Mouse (Mus musculus) kidney, adult 18-20 months (tissue): ENCODE measurements at regions not wholly inside any gene's neighbourhood (a gene's known extent, or its start where the extent isn't known, plus 50 kb on each side); places are given as distances from the start of the nearest gene placed in this dataset.

ENCODE experiments used
- DNase-seq: peaks from one replicate; pipeline ENCODE4 v3.0.0; 2021

DNA sequence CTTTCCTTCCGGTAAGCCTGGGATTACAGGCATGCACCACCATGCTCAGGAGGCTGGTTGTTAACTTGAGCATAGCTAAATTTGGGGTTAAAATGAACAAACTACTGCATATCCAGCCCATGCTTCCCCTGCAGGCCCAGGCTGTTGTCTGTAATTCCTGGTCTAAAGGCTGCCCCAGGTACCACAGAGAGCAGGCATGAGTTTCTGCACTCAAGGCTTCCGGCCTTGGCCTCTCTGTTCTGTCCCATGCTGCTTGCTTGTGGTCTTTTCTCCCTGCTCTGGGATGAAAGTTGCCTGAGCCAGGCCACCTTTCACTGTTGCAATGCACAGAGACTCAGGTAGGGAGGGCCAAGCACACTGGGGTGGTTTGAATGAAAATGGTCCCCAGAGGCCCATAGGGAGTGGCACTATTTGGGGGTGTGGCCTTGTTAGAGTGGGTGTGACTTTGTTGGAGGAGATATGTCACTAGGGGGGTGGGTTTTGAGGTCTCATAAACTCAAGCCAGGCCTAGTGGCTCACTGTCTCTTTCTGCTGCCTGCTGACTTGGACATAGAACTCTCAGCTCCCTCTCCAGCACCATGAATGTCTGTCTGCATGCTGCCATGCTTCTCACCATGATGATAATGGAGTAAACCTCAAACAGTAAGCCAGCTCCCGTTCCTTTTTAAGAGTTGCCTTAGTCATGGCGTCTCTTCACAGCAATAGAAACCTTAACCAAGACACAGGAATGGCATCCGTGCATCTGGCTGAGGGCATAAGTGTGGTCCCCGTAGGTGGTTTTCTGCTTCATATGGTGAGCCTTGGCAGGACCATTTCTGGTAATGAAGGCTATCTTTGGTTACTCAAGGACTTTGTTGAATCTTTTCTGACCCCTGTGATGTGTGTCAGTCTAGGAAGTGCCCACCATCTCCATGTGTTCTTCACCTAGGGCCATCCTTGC lies 86.7 kb upstream of the Zfp366 start:
- no peak for DNase-seq

- no peak for DNase-seq
Measured at GRCm38 (mm10) chr13:99096837-99097236, 87.8 kb upstream of the Zfp366 start.

GRCm38 (mm10) chr13:99095006-99095405 lies 89.6 kb upstream of the Zfp366 start:
- no peak for DNase-seq

- DNase-seq, result no peak
Measured at GRCm38 (mm10) chr13:99094221-99094620, 90.4 kb upstream of the Zfp366 start.

DNA sequence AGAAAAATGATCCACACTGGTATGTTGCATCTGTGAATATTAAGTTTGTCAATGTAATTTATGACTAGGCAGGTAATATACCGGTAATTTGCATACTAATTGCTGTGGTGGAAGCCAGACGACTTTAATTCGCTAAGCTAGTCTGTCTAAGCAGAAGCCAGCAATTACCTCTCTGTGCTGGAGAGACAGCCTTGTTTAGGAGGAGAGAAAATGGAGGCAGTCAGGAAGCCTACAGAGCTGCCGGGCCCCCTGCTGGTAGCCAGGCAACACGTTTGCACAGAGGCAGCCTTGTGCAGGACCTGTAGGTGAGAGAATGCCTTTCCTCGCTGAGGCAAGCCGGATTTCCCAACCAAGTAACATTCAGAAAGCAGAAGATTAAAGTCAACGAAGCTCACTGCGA lies 91.4 kb upstream of the Zfp366 start:
- peak; percentile 76 for DNase-seq

DNA sequence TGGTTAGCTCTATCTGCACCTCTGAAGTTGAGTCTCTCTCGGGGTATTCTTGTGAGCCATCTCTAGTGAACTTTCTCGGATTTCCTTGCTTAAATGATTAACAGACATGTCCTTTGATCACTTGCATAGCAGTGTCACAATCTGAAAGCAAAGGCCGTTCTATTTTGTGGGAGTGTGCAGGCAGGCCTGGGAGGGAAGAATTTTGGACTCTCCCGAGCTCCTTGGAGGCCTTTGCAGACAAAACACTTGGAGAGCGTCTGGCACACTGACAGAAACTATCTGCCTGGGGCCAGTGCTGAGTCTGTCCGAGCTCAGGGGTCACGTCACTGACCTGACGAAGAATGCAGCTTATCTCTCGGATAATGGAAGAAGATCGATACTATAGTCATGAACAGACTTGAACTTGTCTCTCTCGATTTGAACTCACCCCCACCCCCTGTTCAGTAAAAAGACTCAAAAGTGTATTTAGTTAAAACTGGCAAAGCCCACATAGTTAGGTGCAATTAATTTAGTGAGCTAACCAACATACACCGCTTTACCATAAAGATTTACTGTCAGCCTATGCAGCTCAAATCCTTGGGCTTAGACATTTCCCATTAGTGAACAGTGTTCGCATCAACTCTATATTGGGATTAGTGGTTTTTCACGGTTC lies 92.2 kb upstream of the Zfp366 start:
- DNase-seq, result peak; percentile 64

- DNase-seq, result peak; percentile 48
Measured at GRCm38 (mm10) chr13:99091562-99092278, 92.9 kb upstream of the Zfp366 start.

DNA sequence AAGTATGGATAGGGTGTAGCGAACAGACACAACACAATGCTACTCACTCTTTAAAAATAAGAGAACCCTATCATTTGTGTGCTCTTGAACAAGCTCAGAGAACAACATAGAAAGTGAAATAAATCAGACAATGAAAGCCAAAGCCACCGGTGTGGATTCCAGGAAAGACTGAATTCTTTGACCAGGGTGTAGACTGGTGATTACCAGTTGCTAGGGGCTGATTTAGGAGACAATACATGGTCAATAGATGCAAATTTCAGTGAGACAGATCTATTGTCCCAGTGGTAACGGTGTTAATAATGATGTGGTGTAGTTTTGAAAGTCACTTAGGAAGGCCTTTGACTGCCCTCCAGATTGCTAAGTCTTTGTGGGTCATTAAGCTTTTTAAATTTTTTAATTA lies 94.3 kb upstream of the Zfp366 start:
- no peak for DNase-seq

DNA sequence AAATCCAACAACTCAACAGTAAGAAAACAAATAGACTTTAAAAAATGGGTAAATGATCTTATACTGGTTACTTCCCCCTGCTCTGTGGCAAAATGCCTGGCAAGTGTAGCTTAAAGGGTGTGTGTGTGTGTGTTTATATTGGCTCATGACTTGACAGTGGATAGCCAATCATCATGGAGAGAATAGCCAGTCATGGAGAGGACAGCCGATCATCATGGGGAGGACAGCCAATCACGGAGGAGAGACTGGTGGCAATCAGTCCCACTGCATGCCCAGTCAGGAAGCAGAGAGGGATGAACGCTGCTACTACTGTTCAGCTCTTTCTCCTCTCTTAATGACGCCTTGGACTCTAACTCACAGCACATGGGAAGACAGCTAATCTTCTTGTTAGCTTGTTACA lies 96.3 kb upstream of the Zfp366 start:
- DNase-seq, result no peak

GRCm38 (mm10) chr13:99079331-99079761 lies 95.0 kb upstream of the 1700024P04Rik start:
- no peak for DNase-seq

DNA sequence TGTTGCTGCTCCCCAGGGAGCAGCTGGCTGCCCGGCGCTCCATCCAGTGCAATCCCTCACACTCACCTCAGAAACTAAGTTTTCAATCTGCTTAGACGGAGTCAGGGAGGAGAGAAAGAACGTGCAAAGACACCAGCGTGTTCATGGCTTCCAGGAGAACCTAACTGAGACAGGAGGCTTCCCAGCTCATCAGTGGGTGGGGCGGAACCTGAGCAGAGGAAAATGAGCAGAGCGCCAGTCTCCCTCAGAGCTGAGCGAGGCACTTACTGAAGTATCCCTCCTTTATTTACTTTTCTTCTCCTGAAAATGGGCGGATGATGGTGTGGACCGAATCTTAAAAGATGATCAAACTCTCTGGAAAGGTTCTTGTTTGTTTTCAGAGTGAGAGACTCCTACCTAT lies 94.3 kb upstream of the 1700024P04Rik start:
- no peak for DNase-seq

- DNase-seq, result no peak
Measured at GRCm38 (mm10) chr13:99077039-99077749, 92.8 kb upstream of the 1700024P04Rik start.

DNA sequence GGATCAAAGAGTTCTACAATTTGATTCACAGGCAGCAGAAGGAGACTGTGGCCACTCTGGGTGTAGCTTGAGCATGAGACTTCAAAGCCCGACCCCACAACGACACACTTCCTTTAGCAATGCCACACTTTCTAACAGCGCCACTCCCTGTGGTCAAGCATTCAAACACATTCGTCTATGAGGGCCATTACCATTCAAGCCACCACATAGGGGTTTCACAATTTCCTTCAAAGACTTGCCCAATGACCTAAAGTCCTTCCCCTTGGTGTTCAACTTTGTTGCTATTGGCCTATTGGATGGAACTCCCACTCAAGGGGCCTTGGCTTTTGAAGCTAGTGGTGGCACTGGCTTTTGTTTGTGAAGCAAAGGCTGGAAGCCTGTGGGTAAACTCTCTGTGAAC lies 91.1 kb upstream of the 1700024P04Rik start:
- DNase-seq, result no peak

GRCm38 (mm10) chr13:99071821-99072414 lies 87.6 kb upstream of the 1700024P04Rik start:
- DNase-seq, result no peak

- no peak for DNase-seq
Measured at GRCm38 (mm10) chr13:99071413-99071812, 87.0 kb upstream of the 1700024P04Rik start.

GRCm38 (mm10) chr13:99069767-99070166 lies 85.4 kb upstream of the 1700024P04Rik start:
- DNase-seq, result no peak

GRCm38 (mm10) chr13:99067504-99067903 lies 83.1 kb upstream of the 1700024P04Rik start:
- no peak for DNase-seq

- DNase-seq, result no peak
Measured at GRCm38 (mm10) chr13:99063431-99063830, 79.1 kb upstream of the 1700024P04Rik start.

DNA sequence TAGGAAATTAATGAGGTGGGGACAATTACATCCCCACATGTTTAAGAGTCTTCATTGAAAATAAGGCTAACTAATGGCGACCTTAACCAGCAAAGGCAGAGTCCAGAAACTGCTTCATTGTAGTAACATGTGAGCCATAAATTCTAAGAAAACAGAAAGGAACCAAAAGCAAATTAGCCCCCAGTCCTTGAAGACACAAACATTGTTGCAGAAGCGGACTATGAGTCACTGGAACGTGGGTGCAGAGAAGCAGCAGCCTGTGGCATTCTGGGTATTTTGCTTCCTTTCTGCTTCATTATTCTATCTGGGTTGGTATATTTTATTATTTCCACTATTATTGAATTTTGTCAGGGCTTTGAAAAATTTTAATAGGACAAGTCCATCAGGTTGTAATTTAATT lies 78.6 kb upstream of the 1700024P04Rik start:
- no peak for DNase-seq

- no peak for DNase-seq
Measured at GRCm38 (mm10) chr13:99058131-99058970, 74.0 kb upstream of the 1700024P04Rik start.

DNA sequence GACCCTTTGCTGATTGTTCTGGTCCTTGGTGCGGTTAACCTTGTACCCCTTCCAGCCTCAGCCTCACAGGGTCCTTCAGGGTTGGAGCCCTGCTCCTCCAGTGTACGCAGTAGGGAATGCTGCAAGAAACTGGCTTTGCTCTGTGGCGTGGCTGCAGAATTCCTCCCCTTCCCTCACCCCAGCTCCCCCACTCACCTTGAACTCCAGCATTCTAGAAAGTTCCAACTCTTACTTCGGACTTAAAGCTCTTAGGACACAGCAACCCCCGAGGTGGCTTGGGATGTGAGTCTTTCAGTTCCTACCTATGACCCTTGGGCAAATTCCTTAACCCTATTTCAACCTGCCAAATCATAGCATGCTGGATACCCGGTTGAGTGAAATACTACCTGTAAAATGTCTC lies 73.3 kb upstream of the 1700024P04Rik start:
- DNase-seq, result no peak

DNA sequence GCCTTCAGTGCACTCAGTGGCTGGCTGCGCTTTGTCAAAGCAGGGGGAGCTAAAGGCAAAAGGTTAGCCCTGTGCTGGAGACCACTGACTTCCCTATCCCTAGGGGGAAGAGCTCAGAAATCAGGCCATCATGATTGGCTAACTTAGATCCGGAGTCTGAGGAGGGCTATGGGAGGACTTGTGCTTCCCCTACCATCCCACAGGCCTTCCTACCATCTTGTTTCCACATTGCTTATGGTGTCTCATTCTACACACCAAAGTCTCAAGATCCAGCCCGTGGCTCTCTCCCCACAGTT lies 72.9 kb upstream of the 1700024P04Rik start:
- DNase-seq, result no peak
